In the genomic region with DNA sequence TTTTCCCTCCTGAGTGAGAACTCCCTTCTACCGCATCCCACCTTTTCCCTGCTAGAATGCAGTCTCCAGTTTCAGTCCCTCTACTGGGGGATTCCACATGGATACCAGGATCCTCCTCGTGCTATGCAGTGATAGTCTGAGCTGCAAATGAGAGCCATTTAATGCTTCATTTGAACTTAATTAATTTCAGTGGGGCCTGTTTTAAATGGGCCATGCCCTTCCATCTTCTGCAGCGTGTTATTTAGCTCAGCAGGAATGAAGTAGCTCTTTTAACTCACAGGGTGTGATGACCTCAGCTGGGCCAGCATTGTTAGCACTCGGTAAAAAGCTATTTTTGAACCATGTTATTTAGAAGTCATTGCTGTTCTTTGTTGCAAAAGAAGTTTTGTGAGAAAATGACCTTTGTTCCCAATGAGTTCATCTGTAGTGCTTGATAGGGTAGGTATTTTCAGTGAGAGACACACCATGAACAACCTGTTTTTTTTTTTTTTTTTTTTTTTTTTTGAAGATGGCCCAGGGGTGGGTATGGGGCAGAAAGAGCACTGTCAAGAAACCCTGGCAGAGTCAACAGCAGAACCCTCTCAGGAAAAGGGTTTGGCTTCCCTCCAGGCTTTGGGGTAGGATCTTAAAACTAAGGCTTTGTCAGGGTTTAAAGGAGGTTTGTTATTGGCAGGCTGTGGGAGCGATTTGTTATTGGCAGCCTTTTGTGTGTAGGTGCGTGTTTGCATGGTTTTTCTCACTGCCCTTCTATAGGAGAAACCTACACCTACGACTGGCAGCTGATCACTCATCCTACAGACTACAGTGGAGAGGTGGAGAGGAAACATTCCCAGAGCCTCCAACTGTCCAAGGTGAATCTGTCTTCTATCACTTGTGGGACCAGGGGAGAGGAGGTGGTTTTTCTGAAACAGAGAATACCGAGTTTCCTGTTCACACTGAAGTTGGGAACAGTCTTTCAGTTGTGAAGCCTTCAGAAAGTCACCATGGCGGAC, we compare ENCODE assay signal across 14 mouse cellular contexts.
A peak's percentile ranks its signal among the peaks of the same experiment; 100 is the strongest.
DNase-seq lines count a peak whose midpoint lies in the region; ATAC-seq lines count a peak whose summit lies in the region.
"Had no signal": no experiment of that assay in that cellular context is flagged by ENCODE, and none has a peak within 500 bp of the region (broad histone marks: within the 10 kb centered on the region; RNA-seq: fewer than 3 reads in every experiment).

No protein-coding gene starts in this region.

- H3K4me1 ChIP-seq in kidney, embryonic 15.5 days = no peaks in the 10 kb centered on the region
- H3K4me1 ChIP-seq in neural tube, embryonic 14.5 days (ENCODE audit: control insufficient read depth, insufficient read depth, low read length) = no peaks in the 10 kb centered on the region

- H3K9me3 ChIP-seq in kidney, embryonic 15.5 days (replicated peaks) = no peaks in the 10 kb centered on the region
- H3K9me3 ChIP-seq in neural tube, embryonic 14.5 days (ENCODE audit: control insufficient read depth, low read length) = no peaks in the 10 kb centered on the region
- H3K9me3 ChIP-seq: G1E had no signal

- ATAC-seq in kidney, embryonic 15.5 days (replicated peaks; ENCODE audit: low FRiP score) = peak; percentile 52; the same call in 1 of the 2 replicates
- peak; percentile 41; the same call in 1 of the 2 replicates for ATAC-seq in neural tube, embryonic 14.5 days (ENCODE audit: low read depth)
- ATAC-seq: midbrain, embryonic 16.5 days had no signal

- H3K27me3 ChIP-seq in kidney, embryonic 15.5 days = no peaks in the 10 kb centered on the region
- no peaks in the 10 kb centered on the region for H3K27me3 ChIP-seq in neural tube, embryonic 14.5 days (ENCODE audit: control insufficient read depth, insufficient read depth, low read length)

- peaks cover 11% of the 10 kb centered on the region; the same call in 1 of the 2 replicates for H3K36me3 ChIP-seq in kidney, embryonic 15.5 days
- no peaks in the 10 kb centered on the region for H3K36me3 ChIP-seq in neural tube, embryonic 14.5 days (ENCODE audit: control insufficient read depth, insufficient read depth, low read length)

- WGBS in kidney, embryonic 15.5 days = 68% methylated on average over 9 of the region's 9 CpGs
- 51% methylated on average over 9 of the region's 9 CpGs for WGBS in neural tube, embryonic 14.5 days

- H3K9ac ChIP-seq in kidney, embryonic 15.5 days = no peak overlapping the region
- H3K9ac ChIP-seq in neural tube, embryonic 14.5 days (replicated peaks; ENCODE audit: low read depth, low read length) = no peak overlapping the region

- H3K4me2 ChIP-seq in kidney, embryonic 15.5 days = no peak overlapping the region
- H3K4me2 ChIP-seq in neural tube, embryonic 14.5 days (ENCODE audit: low read depth, low read length) = no peak overlapping the region; the same call in 1 of the 2 replicates

- no peak overlapping the region for H3K27ac ChIP-seq in kidney, embryonic 15.5 days
- peak overlapping the region; percentile 45; the same call in 1 of the 2 replicates for H3K27ac ChIP-seq in neural tube, embryonic 14.5 days (ENCODE audit: low read depth, low read length)
- H3K27ac ChIP-seq: stomach, postnatal 0 days had no signal

- no peak overlapping the region for H3K4me3 ChIP-seq in kidney, embryonic 15.5 days (replicated peaks)
- no peak overlapping the region for H3K4me3 ChIP-seq in neural tube, embryonic 14.5 days (ENCODE audit: low read depth, low read length)

- peak; percentile 15 to 42 for DNase-seq in frontal cortex, postnatal 36 days (ENCODE audit: low spot score in 2 of 2)
- DNase-seq in frontal cortex, postnatal 25 days (ENCODE audit: low spot score in 2 of 2) = no peak
- no peak for DNase-seq in kidney, adult 9 months
- peak; percentile 51 for DNase-seq in retina, postnatal 1 day
- DNase-seq in retina, embryonic 14.5 days (ENCODE audit: low spot score) = no peak
- DNase-seq in spleen, postnatal 36 days (ENCODE audit: low spot score in 2 of 2) = no peak
- DNase-seq: cerebellum, postnatal 14 days; left cerebral cortex, postnatal 4 days; lung, postnatal 4 days had no signal

Comparison
In these comparisons a context has a peak if more than half of its experiments do, and no peak if none do; other contexts are left out.
1. DNase-seq: peak in frontal cortex, postnatal 36 days (2 of 2) and retina, postnatal 1 day (single experiment); none in frontal cortex, postnatal 25 days (0 of 2), kidney, adult 9 months (single experiment), retina, embryonic 14.5 days (single experiment) and spleen, postnatal 36 days (0 of 2).